Mouse (Mus musculus) heart, adult 2 months (tissue): ENCODE results near the gene Gng4.

Experiments
- CTCF ChIP-seq: fragments of 200-600 bp; IDR thresholded peaks from 2 replicates; pipeline ENCODE4 v1.8.1; 2022; ENCODE audit warnings: antibody characterized with exemption, mild to moderate bottlenecking, moderate library complexity
- EP300 ChIP-seq: fragments of 200-500 bp; IDR thresholded peaks from 2 replicates; pipeline ENCODE4 v1.6.1; 2011; ENCODE audit warnings: low read depth, low read length, control low read depth; ENCODE audit not compliant: insufficient read depth

GRCm38 (mm10) chr13:13867922-13868321, 84.1 kb downstream of the Gng4 start:
- TF ChIP-seq CTCF (peak; percentile 43), EP300 (no peak)
